Mouse (Mus musculus) c-Kit-positive CD71-positive TER-119-positive erythroid progenitor cells, embryonic 14.5 days (primary cell): ENCODE results near the gene Lrrc49.

ENCODE experiments used
- DNase-seq: peaks from one replicate; pipeline ENCODE4 v3.0.0-alpha.2; 2013; ENCODE audit warnings: low spot score

Lrrc49 gene

GRCm38 (mm10) chr9:60674780-60675179 is 13.2 kb downstream of the Lrrc49 start:
- no peak for DNase-seq

GRCm38 (mm10) chr9:60672568-60672967 is 15.4 kb downstream of the Lrrc49 start:
- no peak for DNase-seq

GRCm38 (mm10) chr9:60668886-60669285 is 19.1 kb downstream of the Lrrc49 start:
- DNase-seq, result no peak

- no peak for DNase-seq
These were observed 22.4 kb downstream of the Lrrc49 start for GRCm38 (mm10) chr9:60665535-60665934.

- DNase-seq, result no peak
These were observed 23.1 kb downstream of the Lrrc49 start for GRCm38 (mm10) chr9:60664866-60665265.

- no peak for DNase-seq
These were observed 23.6 kb downstream of the Lrrc49 start for GRCm38 (mm10) chr9:60664385-60664784.

GRCm38 (mm10) chr9:60662936-60663335 is 25.0 kb downstream of the Lrrc49 start:
- DNase-seq, result no peak

GRCm38 (mm10) chr9:60653582-60653981 is 34.4 kb downstream of the Lrrc49 start:
- no peak for DNase-seq

GRCm38 (mm10) chr9:60653137-60653536 is 34.8 kb downstream of the Lrrc49 start:
- peak; percentile 65 for DNase-seq

GRCm38 (mm10) chr9:60650277-60650676 is 37.7 kb downstream of the Lrrc49 start:
- no peak for DNase-seq

GRCm38 (mm10) chr9:60648981-60649975 is 38.7 kb downstream of the Lrrc49 start:
- DNase-seq, result no peak

GRCm38 (mm10) chr9:60633601-60634000 is 54.4 kb downstream of the Lrrc49 start:
- DNase-seq, result no peak

GRCm38 (mm10) chr9:60626311-60626791 is 61.6 kb downstream of the Lrrc49 start:
- no peak for DNase-seq

GRCm38 (mm10) chr9:60625895-60626294 is 62.1 kb downstream of the Lrrc49 start:
- no peak for DNase-seq

- no peak for DNase-seq
These were observed 71.0 kb downstream of the Lrrc49 start for GRCm38 (mm10) chr9:60616946-60617345.

GRCm38 (mm10) chr9:60616359-60616758 is 71.6 kb downstream of the Lrrc49 start:
- DNase-seq, result no peak

- DNase-seq, result no peak
These were observed 75.7 kb downstream of the Lrrc49 start for GRCm38 (mm10) chr9:60612260-60612659.

GRCm38 (mm10) chr9:60610194-60610593 is 77.8 kb downstream of the Lrrc49 start:
- DNase-seq, result no peak

GRCm38 (mm10) chr9:60608857-60609256 is 79.1 kb downstream of the Lrrc49 start:
- no peak for DNase-seq

- no peak for DNase-seq
These were observed 79.9 kb downstream of the Lrrc49 start for GRCm38 (mm10) chr9:60608086-60608485.

- DNase-seq, result no peak
These were observed 83.0 kb downstream of the Lrrc49 start for GRCm38 (mm10) chr9:60604971-60605370.

- no peak for DNase-seq
These were observed 86.0 kb downstream of the Lrrc49 start for GRCm38 (mm10) chr9:60601936-60602335.

- DNase-seq, result no peak
These were observed 87.7 kb downstream of the Lrrc49 start for GRCm38 (mm10) chr9:60600273-60600672.
